Mouse (Mus musculus) R1 (cell line): ENCODE data around the gene Card6.
"Not testable (repeated sequence)": the region's sequence is repeated elsewhere in the genome, so short reads cannot be mapped to it uniquely, and the experiment has no call there.

Source experiments
- DNase-seq: peaks from one replicate; pipeline ENCODE4 v3.0.0-alpha.2; 2018; ENCODE audit warnings: low read depth, low spot score

The Card6 gene

GRCm38 (mm10) chr15:5130887-5131668, 22.7 kb upstream of the Card6 start:
- not testable (repeated sequence) for DNase-seq

DNA sequence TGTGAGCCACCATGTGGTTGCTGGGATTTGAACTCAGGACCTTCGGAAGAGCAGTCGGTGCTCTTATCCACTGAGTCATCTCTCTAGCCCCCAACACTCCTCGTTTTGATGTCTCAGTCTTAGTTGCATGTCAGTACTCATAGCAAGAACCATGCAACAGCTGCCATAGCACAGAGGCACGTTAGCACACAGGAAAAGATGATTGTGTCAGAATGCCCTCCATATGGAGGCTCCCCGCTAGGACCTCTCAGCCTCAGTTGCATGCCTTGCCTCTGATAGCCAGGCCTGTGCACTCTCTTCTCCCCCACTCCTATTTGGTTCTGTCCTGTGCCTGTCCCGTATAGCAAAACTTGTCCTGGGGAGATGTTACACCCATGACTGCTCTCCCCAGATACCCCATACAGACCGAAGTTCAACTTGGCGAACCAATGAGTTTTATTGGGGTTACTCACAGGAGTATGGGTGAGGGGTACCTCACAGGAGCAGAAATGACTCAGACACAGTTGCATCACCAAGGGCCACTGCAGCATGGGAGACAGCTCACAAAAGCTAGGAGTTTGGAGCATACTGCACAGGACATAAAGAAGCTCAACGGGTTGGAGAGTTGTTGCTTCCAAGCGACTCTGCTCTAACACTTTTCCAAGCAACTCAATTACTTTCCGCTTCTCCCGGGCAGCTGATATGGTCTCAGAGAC, 20.9 kb upstream of the Card6 start:
- no peak for DNase-seq

GRCm38 (mm10) chr15:5128176-5128940, 20.0 kb upstream of the Card6 start:
- no peak for DNase-seq

GRCm38 (mm10) chr15:5127487-5127886, 19.1 kb upstream of the Card6 start:
- no peak for DNase-seq

DNA sequence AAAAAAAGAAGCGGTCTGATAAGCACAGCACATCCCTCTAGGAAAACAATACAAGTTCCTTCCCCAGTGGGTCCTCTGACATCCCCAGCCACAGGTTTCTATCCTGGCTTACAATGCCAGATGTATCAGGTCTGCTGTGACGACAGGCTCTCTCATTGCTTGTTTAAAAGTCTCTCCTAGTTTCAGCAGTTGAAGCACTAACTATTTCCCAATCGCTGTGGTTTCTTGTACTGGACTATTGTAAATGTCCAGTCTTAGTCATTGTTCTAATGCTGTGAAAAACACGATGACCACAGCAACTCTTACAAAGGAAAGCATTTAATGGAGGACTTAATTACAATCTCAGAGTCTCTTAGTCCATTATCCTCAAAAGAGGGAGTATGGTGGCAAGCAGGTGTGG, 18.1 kb upstream of the Card6 start:
- no peak for DNase-seq

DNA sequence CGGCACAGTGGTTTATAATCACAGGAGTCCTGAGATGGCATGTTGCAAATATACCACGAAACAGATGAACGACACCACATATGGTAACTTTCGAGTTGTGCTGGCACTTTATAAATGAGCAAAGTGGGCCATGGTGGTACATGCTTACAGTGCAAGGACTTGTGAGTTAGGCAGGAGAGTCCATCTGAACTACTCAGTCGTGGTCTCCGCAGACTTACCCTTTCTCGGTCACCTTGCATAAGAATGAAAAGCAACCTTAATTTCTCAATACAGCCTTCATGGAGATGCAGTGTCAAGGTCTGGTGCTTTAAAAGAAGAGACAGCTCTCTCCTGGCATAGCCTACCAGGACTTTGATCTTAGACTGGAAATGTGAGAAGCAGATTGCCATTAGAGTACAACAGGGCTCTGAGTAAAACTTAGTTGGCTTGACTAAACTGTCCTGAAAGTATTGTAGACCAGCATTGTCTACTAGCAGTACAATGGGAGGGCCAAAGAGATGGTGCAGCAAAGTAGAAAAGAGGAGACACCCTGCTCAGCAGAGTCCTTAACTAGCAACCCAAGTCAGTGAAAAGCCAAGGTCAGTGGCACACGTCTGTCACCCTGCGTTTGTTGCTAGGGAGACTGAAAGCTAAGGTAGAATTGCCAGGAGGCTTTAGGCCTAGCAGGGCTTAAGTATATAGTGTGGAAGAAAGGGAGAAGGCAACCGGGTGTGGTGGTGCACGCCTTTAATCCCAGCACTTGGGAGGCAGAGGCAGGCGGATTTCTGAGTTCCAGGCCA, 13.4 kb upstream of the Card6 start:
- DNase-seq = peak; percentile 80

DNA sequence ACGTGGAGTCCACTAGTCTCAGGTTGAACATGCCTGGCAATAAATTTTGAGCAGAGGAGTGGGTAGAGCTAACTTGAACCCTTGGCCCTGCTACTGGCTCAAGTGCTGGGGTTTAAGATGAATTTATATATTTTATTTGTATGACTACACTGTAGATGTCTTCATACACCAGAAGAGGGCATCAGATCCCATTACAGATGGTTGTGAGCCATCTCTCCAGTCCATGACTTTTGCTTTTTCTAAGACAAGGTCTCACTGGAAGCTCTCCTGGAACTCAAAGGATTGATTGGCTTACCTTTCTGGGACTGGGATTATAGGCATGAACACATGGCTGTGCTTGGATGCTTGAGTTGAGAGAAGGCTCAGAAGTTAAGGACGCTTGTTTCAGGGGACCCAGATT, 11.4 kb upstream of the Card6 start:
- DNase-seq = no peak

DNA sequence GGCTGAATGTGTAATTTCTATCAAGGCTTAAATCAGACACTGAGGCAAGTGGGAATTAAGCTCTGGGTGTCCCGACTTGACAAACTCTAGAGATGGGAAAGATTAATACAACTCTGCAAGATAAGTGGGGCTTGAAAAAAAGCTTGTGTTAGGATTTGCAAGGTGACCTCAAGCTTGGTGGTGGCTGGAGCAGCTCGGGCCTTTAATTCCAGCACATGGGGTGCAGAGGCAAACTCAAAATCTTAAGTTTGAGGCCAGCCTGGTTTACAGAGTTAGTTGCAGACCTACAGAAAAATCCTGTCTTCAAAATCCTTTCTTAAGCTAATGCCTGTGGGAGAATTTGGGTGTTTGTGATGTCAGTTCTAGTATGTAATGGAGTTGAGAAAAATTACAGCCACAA, 10.9 kb upstream of the Card6 start:
- no peak for DNase-seq

DNA sequence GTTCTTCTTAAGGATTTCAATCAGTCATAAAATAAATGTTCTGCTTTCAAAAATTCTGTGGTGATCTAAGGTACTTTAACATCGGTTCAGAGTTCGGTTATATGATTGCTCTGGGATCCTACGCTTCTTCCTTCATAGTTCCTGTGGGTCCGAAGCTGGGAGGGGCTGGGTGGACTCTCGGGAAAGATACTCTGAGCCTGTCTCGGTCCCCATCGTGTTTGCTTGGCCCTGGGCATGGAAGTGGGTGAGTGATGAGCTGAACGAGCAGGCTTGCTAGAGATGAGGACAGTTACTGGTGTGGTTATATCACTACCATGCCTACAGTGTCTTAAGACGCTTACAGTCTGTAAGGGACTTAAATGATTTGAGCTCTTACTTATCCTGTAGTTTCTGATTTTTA, 10.3 kb upstream of the Card6 start:
- DNase-seq = peak; percentile 7

DNA sequence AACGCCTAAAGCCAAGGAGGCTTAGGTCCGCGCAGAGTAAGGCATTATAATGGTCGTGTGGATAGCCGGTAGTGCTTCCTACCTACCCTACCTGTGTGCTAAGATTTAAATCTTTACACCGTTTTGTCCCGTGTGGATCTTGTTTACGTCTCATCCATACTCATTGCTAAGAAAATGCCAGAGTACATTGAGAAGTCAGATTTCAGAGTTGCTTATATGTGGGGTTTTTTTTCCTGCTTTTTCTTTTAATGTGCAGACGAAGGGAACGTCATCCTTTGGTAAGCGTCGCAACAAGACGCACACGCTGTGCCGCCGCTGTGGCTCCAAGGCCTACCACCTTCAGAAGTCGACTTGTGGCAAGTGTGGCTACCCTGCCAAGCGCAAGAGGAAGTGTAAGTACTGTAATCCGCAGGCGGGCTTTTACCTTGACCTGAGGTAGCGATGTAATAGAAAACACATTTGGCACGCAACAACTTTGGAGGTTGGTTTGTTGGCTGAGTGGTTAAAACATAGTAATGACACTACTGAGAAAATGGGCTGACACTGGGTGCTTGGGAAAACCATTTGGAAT, 8.8 kb upstream of the Card6 start:
- peak; percentile 20 for DNase-seq

DNA sequence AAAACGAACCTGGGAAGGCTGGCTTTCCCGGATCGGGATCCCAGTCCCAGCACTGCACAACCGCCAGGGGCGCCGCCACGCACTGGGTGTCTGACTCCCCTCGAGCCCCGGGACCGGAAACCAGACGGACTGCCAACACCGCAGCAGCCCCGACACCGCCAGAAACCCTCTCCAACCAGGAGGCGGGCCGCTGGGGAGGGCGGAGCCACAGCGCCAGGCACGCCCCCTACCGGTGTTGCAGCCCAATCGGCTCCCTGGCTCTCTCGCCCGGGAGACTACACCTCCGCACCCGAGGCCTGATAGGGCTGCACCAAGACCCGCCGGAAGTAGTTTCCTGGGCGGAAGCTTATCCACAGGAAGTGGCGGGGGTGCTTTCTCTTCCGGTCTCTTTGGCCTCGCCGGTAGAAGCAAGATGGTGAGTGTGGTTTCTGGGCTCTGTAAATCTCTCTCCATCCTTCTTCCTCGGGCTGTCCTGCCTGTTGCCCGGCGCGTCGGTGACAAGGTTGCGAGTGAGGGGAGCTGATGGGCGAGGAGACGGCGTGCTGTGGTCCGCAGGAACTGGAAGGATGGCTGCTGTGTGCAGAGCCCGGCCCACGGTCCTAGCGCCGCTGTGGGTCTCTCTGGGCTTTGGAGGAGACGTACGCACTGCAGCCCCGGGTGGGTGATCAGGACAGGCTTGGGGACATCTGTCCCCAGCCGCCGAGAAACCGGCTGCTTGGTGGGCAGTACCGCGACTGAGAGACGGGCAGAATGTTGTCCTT, 8.1 kb upstream of the Card6 start, which contains the start of gene Rpl37:
TSS of gene Rpl37 (plus strand) at position 376 of the 761 bp plus-strand sequence.
- peak; percentile 98 for DNase-seq

- DNase-seq = no peak
Measured at GRCm38 (mm10) chr15:5115173-5115572, 6.8 kb upstream of the Card6 start.

DNA sequence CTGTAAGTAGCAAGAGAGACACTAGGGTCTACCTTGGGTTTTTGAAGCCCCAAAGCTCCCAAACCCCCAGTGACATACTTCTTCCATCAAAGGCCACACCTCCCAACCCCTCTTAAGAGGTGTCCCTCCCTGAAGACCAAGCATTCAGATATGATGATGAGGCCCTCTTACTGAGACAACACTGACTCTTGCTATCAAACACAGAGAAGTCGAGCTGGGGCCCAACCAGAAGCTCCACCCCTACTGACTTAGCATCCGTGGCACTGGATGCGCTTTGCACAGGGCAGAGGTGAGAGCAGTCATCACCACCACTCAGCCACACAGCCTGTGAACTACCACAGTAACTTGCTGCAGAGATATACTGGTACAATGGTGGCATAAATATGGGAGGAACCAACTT, 4.3 kb upstream of the Card6 start:
- DNase-seq = no peak

DNA sequence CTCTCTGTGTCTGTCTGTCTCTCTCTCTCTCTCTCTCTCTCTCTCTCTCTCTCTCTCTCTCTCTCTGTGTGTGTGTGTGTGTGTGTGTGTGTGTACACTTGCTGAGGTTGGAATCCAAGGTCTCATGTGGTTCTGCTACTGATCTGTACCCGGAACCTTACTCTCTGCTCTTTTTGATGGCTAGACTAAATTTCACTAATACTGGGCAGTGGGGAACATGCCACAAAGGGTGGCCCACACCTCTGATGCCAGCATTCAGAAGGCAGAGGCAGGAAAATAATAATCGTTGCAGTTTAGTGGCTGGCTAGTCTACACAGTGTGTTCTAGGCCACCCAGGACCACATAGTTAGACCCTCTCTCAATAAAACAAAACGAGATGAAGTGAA, 309 bp upstream of the Card6 start:
- DNase-seq = no peak

DNA sequence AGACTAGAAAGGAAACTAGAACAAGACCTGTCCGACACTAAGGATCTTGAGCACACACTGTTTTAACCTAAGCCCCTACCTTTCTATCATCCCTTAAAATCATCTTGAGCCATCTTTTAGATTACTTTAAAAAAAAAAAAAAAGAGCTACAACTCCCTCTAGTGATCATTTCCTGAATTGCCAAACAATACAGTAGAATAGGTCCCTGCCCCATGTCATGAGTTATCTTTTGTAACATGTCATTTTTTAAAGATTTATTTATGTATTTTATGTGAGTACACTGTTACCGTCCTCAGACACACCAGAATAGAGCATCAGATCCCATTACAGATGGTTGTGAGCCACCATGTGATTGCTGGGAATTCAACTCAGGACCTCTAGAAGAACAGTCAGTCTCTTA, 2.0 kb downstream of the Card6 start:
- no peak for DNase-seq

DNA sequence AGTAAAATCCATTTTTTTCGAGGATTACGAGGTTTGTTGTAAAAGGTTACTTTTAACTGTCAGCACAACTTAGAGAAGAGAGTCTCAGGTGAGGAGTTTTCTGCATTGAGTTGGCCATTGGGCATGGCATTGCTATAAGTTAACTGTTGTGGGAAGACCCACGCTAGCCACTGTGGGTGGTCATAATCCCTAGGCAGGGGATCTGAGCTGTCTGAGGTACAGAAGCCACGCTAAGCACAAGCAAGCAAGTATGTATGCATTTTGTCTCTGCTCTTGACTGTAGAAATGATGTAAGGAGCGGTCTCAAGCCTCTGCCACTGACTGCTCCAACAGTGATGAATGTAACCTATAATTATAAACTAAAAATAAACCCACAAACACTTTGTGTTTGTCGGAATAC, 2.4 kb downstream of the Card6 start:
- DNase-seq = no peak

DNA sequence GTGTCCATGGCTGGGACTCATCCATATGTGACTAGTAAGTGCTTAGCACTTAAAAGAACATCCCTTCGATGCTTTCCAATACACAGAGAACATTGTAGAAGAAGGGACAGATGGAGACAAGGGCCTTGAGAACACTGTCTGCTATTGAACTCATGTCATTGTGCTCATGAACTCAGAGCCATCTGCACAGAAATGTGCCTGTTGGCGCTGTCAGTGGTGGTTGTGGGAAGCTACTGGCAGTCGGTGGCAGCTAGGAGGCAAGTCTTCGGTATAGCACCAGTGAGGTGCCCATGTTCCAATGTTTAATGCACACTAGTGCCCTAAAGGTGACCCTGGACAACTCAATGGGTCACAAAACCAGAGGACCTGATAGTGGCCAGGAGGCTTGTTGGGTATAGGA, 6.0 kb downstream of the Card6 start:
- DNase-seq = no peak

- no peak for DNase-seq
Measured at GRCm38 (mm10) chr15:5097376-5097775, 11.0 kb downstream of the Card6 start.

GRCm38 (mm10) chr15:5095534-5096301, 12.6 kb downstream of the Card6 start:
- no peak for DNase-seq

DNA sequence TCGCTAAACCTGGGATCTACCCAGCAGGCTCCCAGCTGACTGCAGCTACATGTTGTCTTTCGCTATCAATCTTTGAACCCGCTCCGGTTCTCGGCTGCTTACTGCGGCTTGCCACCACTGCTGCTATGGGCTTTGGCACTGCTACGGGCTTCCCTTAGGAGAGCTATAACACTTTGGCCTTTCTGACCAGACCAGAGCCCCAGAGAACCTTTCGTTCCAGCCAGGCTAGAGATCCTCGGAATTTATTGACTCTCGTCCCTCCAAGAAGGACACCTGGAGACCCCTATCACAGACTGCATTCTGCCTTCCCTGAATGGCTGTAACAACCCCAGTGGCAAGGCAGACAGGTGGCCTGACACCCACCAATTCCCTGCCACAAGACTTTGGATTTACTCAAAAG, 18.2 kb downstream of the Card6 start:
- DNase-seq = no peak
